Mouse (Mus musculus) stomach, postnatal 0 days (tissue): ENCODE measurements at regions not wholly inside any gene's neighbourhood (a gene's known extent, or its start where the extent isn't known, plus 50 kb on each side); places are given as distances from the start of the nearest gene placed in this dataset.

Source experiments
- ATAC-seq: fragments of 200-750 bp; cut with Nextera tagmentation; 2 replicates; pipeline ENCODE4 v1.8.0; 2017; ENCODE audit not compliant: low FRiP score, low TSS enrichment
- DNase-seq: peaks from one replicate; pipeline ENCODE4 v3.0.0-alpha.2; 2016; ENCODE audit warnings: low spot score
- H3K27ac ChIP-seq: fragments of 300-500 bp; sonication (generic); replicated peaks from 2 replicates; pipeline ENCODE4 v1.5.1; 2014; ENCODE audit warnings: mild to moderate bottlenecking, control low read depth
- H3K27me3 ChIP-seq: fragments of 300-500 bp; sonication (generic); 2 replicates; pipeline ENCODE4 v1.6.1; 2014; ENCODE audit warnings: low read length; ENCODE audit not compliant: control insufficient read depth, insufficient read depth
- H3K36me3 ChIP-seq: fragments of 300-500 bp; sonication (generic); 2 replicates; pipeline ENCODE4 v1.6.1; 2014; ENCODE audit warnings: low read length, mixed read lengths; ENCODE audit not compliant: control insufficient read depth, insufficient read depth
- H3K4me1 ChIP-seq: fragments of 300-500 bp; sonication (generic); replicated peaks from 2 replicates; pipeline ENCODE4 v1.6.1; 2014; ENCODE audit warnings: antibody characterized with exemption; ENCODE audit not compliant: control insufficient read depth, insufficient read depth
- H3K4me2 ChIP-seq: fragments of 300-500 bp; sonication (generic); replicated peaks from 2 replicates; pipeline ENCODE4 v1.6.1; 2014; ENCODE audit warnings: low read depth, mild to moderate bottlenecking, control low read depth, moderate library complexity
- H3K4me3 ChIP-seq: fragments of 300-500 bp; sonication (generic); 2 replicates; pipeline ENCODE4 v1.5.1; 2014; ENCODE audit warnings: low read depth, low read length, control low read depth
- H3K9ac ChIP-seq: fragments of 300-500 bp; sonication (generic); 2 replicates; pipeline ENCODE4 v1.6.1; 2014; ENCODE audit warnings: mild to moderate bottlenecking, low read length, control low read depth, mixed read lengths
- H3K9me3 ChIP-seq: fragments of 300-500 bp; sonication (generic); 2 replicates; pipeline ENCODE4 v1.6.1; 2016; ENCODE audit warnings: low read length; ENCODE audit not compliant: control insufficient read depth
- CTCF ChIP-seq: IDR thresholded peaks from 2 replicates; pipeline ENCODE4 v1.5.1; 2016; ENCODE audit warnings: antibody characterized with exemption, low read depth, mild to moderate bottlenecking, moderate library complexity
- EP300 ChIP-seq: optimal IDR thresholded peaks from 2 replicates; pipeline ENCODE3; 2016; ENCODE audit warnings: antibody characterized with exemption
- WGBS: fragments of 180-500 bp; shearing (Covaris S2); extraction: QIAGEN DNeasy Blood & Tissue Kit; methylation state at CpG from one replicate; pipeline ENCODE4 v1.1.7; 2014; 5-methylcytosine and 5-hydroxymethylcytosine counted together

DNA sequence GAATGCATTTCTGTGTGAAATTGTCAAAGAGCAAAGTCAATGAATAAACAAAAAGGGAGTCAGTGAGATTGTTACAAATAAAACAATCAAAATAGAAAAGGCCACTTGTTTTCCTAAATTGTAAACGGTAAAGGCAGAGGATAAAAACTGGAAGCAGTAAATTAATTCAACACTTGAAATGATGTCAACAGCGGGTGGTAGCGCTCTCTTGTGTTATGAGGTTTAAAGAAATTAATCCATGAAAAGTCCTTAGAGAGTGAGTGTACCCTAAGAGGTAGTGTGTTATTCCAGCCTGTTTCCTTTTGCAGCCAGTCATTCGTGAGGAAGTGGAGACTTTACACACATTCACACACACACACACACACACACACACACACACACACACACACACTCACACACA lies 73.2 kb upstream of the Zc3h12c start:
- Histone ChIP-seq H3K9me3 (no peaks in the 10 kb centered on the region), H3K36me3 (no peaks in the 10 kb centered on the region), H3K9ac (no peak overlapping the region), H3K27ac (no peak overlapping the region), H3K4me1 (no peaks in the 10 kb centered on the region), H3K4me3 (no peak overlapping the region), H3K4me2 (no peak overlapping the region), H3K27me3 (no peaks in the 10 kb centered on the region)
- TF ChIP-seq EP300 (no peak), CTCF (no peak)
- DNase-seq (no peak), ATAC-seq (no peak)
- WGBS: 51% methylated on average over 4 of the region's 4 CpGs

DNA sequence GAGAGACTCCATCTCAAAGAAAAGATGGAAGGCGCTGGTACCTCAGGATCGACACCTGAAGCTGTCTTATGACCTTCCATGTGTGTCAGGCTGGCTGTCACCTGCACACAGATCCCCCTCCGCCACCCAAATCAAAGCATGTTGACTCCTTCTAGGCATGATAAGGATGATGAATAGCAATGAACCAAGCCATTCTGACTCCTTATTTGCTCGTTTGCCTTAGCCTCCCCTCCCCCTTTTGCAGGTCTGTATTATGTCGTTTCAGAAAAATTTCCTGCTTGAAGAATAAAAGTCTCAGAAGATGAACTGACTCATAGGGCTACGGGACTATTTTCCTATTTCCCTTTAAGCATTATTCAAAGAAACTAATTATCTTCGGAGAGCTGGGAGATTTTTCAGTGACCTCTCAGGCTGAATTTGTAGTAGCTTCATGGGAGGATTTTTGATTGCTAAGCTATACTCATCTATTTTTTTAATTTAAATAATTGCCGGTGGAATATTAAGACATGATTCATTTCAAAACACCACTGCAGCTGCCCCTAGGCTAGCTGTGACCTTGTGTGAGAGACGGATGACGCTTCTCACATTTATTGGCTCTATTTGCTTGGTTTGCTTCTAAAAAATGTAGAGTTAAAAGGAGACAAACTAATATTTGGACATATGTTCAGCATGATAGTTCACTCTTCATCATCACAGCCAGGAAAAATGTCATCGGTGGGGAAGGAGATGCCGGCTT lies 72.4 kb upstream of the Zc3h12c start:
- 48% methylated on average over 12 of the region's 12 CpGs for WGBS
- ATAC-seq (no peak), DNase-seq (no peak)
- Histone ChIP-seq H3K4me1 (no peaks in the 10 kb centered on the region), H3K27ac (no peak overlapping the region), H3K4me2 (no peak overlapping the region), H3K36me3 (no peaks in the 10 kb centered on the region), H3K4me3 (no peak overlapping the region), H3K9me3 (no peaks in the 10 kb centered on the region), H3K9ac (no peak overlapping the region), H3K27me3 (no peaks in the 10 kb centered on the region)
- no peak for TF ChIP-seq CTCF
- TF ChIP-seq EP300: no peak

DNA sequence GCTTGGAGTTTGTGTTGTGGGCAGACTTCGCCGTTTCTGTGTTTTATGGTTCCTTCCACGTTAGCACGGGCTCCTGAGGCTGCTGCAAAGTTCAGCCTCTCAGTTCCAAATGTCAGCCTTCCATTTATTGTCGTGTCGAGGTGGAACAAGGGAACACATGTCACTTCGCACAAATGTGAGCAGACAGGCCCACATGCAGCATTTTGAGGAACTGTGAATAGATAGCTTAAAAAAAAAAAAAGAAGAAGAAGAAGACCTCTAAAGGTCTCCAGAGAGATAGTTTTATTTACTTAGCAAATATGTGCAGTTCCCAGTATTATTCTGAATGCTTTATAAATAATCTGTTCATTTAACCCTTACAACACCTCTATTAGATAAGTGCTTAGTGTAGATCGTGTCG lies 66.4 kb upstream of the Zc3h12c start:
- Histone ChIP-seq H3K9me3 (no peaks in the 10 kb centered on the region), H3K9ac (no peak overlapping the region), H3K4me1 (no peaks in the 10 kb centered on the region), H3K27ac (no peak overlapping the region), H3K4me3 (no peak overlapping the region), H3K4me2 (no peak overlapping the region), H3K36me3 (no peaks in the 10 kb centered on the region), H3K27me3 (no peaks in the 10 kb centered on the region)
- no peak for DNase-seq
- 70% methylated on average over 9 of the region's 9 CpGs for WGBS
- no peak for ATAC-seq
- TF ChIP-seq EP300: no peak
- no peak for TF ChIP-seq CTCF

DNA sequence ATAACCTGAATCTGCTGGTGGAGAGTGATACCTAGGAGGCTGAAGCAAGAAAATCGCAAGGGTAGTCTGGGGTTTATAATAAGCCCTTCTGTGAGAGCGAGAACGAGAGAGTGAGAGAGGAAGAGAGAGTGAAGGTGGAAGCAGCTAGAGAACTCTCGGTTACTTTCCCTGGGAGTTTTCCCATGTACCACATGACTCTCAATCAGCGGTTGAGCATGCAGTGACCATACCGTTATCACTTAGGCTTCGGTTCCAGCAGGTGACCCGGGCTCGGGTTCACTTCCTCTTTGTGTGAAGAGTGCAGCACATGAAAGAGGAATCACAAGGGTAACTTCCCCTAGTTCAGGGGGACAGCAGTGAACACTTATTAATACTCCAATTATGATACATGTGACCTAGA lies 61.2 kb upstream of the Zc3h12c start:
- DNase-seq: no peak
- WGBS: 83% methylated on average over 9 of the region's 9 CpGs

DNA sequence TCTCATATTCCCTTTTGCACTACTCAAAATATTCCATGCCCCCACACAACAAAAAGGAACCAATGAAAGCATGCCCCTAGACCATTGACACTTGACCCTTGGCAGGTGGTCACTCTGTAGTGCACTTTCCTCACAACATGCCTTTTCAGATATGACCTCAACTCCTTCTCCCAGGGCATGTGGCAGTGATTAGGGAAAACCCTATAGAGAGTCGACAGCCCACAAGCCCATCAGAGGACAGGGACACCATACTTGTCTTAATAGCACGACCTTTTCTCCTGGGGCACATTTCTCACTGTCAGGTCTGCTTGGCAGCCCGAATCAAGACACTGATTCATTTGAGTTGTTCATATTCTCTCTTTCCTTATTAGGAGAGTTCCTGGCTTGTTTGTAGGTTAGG lies 57.3 kb upstream of the Zc3h12c start:
- no peak for TF ChIP-seq EP300
- no peak for TF ChIP-seq CTCF
- Histone ChIP-seq H3K9me3 (no peaks in the 10 kb centered on the region), H3K27me3 (no peaks in the 10 kb centered on the region), H3K4me2 (no peak overlapping the region), H3K9ac (no peak overlapping the region), H3K4me3 (no peak overlapping the region), H3K27ac (no peak overlapping the region), H3K36me3 (no peaks in the 10 kb centered on the region), H3K4me1 (no peaks in the 10 kb centered on the region)
- ATAC-seq: no peak
- no peak for DNase-seq
- WGBS: 54% methylated on average over 3 of the region's 3 CpGs

More for the DNA sequence above, 61.2 kb upstream of the Zc3h12c start:
- H3K4me2 ChIP-seq: no peak overlapping the region
- ATAC-seq: no peak
- no peak overlapping the region for H3K4me3 ChIP-seq
- TF ChIP-seq CTCF: no peak
- no peak for TF ChIP-seq EP300
- no peaks in the 10 kb centered on the region for H3K36me3 ChIP-seq
- no peaks in the 10 kb centered on the region for H3K4me1 ChIP-seq
- H3K9me3 ChIP-seq: no peaks in the 10 kb centered on the region
- no peak overlapping the region for H3K9ac ChIP-seq
- H3K27ac ChIP-seq: no peak overlapping the region
- no peaks in the 10 kb centered on the region for H3K27me3 ChIP-seq

DNA sequence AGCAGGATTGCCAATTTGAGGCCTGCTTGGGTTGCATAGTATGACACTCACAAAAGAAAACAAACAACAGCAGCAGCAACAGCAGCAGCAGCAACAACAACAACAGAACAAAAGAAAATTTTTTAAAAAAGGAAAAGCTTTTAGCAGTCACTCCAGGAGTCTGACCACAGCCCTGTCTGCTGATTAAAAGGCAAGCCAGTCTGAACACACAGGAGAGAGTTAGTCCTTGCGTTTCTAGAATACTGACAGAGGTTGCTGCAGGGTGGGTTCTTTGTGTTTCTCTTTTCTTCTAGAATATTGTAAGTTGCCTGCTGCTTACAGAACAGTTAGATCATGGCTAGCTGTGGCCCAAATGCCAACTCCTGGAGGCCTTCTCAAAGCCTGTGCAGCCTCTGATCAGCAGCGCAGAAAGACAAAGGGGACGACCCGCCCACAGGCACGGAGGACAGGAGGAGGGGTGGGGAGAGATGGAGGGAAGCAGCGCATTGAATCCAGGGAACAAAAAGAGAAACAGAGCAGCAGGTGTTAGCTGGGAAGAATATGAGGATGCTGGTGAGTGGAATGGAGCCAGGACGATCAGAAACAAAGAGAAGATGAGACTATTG lies 55.2 kb upstream of the Zc3h12c start:
- ATAC-seq (no peak), DNase-seq (no peak)
- Histone ChIP-seq H3K4me1 (no peaks in the 10 kb centered on the region), H3K9ac (no peak overlapping the region), H3K27ac (no peak overlapping the region), H3K36me3 (no peaks in the 10 kb centered on the region), H3K4me2 (no peak overlapping the region), H3K4me3 (no peak overlapping the region), H3K9me3 (no peaks in the 10 kb centered on the region), H3K27me3 (no peaks in the 10 kb centered on the region)
- 38% methylated on average over 7 of the region's 7 CpGs for WGBS
- TF ChIP-seq CTCF: no peak
- TF ChIP-seq EP300: no peak
